Mouse (Mus musculus) c-Kit-positive CD71-positive TER-119-negative erythroid progenitor cells, embryonic 14.5 days (primary cell): ENCODE measurements around the gene Mapk8ip1.
"Not testable (repeated sequence)": the region's sequence is repeated elsewhere in the genome, so short reads cannot be mapped to it uniquely, and the experiment has no call there.

Source experiments
- DNase-seq: peaks from one replicate; pipeline ENCODE4 v3.0.0-alpha.2; 2013; ENCODE audit warnings: low read depth

Gene Mapk8ip1

DNA sequence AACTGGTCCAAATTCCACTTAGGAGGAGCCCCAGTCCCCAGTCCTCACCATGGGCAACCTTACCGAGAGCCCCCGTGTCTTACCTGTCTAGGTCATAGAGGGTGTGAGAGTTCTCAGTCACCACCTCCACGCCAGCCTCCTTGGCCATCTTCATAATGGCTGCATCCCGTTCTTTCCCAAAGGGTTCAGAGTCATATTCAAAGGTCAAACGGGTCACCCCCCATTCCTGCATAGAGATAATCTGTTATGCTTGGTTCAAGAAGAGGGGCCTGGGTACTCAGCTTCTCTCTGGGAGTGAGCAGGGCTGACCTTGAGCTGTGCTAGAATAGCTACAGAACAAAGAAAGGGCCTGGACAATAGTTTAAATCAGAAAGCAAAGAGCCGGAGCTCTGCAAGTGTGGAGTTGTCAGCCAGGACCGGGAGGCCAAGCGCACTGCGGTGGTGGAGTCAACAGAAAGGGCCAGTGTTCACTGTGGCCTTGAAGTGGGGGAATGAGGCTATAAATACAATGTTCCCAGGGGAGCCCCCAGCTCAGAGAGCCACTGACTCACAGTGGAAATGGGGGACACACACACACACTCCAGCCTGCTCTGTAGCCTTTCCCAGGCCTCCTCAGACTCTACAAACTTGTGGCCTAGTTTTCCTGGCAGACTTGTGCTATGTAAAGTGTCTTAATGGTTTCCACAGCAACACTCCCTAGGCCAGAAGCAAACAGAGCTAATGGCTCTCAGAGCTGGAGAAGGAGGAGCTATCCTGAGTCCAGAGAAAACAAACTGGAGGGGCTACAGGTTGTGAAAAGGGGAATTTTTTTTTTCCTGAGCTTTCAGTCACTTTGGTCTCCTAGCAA lies 23.6 kb upstream of the Mapk8ip1 start:
- DNase-seq, result no peak

GRCm38 (mm10) chr2:92423702-92424461 lies 22.8 kb upstream of the Mapk8ip1 start:
- DNase-seq, result no peak

DNA sequence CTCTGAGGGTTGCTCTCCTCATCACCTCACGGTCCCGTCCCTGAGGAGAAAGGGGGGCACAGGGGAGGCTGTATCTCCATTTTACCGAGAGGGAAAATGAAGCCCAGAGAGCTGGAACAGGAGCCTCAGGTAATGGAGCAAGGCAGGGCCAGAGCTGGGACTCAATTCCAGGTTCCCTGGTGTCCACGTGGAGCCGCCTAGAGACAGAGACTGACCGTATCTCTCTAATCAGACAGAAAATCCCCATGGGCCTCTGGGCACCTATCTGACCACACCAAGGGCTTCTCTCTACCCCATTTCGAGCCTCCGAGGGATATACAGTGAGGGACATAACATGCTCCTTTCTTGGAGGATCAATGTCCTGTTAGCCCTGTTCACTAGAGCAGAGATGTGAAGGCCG lies 22.1 kb upstream of the Mapk8ip1 start:
- DNase-seq, result no peak

GRCm38 (mm10) chr2:92422388-92423135 lies 21.5 kb upstream of the Mapk8ip1 start:
- no peak for DNase-seq

GRCm38 (mm10) chr2:92421723-92422387 lies 20.8 kb upstream of the Mapk8ip1 start:
- DNase-seq, result no peak

- no peak for DNase-seq
These were observed 10.6 kb upstream of the Mapk8ip1 start for GRCm38 (mm10) chr2:92411705-92412104.

DNA sequence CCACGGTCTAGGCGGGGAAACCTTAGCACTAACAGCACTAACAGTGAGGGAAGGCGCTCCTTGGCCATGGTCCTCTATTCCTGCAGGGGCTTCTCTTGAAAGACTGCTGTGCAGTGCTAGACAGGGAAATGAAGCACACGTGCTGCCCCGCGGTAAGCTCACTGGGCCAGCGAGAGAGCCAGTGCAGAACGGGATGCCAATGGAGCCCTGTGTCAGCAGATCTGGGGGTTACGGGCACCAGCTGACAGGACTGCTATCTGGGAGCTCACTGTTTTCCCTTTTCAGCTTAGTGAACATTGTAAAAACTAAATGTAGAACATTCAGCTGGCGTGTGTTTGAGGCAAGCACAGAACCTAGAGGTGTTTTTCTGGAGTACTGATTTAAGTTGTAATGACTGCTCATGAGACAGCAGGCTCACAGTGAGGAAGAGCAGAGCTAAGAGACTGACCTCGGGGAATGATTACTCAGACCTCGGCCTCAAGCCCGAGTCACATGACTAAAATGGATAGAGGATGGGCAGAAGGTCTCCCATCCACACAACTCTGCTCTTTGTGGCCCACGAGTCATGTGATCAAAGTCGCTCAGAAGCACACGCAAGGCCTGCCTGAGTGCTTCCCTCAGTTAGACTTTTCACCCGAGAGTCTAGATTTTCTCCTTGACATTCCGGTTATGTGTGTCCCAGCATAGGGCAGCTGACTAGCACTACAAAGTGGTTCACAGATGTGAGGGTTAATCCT lies 7.4 kb upstream of the Mapk8ip1 start:
- no peak for DNase-seq

DNA sequence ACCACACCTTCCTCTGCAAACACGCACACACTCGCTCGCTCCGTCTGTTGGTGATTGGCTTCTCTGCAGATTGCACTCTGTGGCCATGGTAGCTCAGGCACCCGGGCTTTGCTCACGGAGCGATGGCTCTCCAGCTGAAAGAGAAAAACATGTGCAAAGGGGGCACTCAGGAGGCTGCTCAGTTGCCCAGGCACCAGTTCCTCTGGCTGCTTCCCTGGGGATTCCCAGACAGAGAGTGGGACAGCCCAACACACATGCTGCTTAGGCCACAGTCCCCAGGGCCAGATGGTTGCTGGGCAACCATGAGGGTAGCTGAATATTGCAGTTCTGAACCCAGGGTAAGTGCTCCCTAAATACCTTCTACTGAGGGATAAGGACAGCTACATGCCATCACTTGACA lies 4.6 kb upstream of the Mapk8ip1 start:
- DNase-seq, result no peak

DNA sequence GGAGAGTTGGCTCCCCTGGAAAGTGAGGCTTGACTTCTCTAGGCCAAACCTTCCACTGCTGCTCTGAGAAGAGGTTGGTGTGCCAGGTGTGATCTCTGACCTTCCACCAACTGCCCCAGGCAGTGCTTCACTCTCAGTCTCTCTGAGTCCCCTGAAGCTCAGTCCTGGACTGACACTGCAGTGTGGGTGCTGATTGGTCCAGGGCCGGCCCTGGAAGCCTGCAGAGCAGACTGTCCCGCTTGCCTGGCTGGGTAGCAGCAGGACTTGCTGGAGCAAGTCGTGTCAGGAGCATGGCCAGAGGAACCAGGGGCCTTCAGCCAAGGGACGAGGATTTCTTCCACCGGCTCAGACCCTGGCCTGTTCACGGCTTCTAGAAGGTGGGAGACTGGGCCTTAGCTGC lies 3.7 kb upstream of the Mapk8ip1 start:
- no peak for DNase-seq

GRCm38 (mm10) chr2:92403776-92404319 lies 2.8 kb upstream of the Mapk8ip1 start:
- no peak for DNase-seq

- no peak for DNase-seq
These were observed 1.7 kb upstream of the Mapk8ip1 start for GRCm38 (mm10) chr2:92402591-92403326.

- no peak for DNase-seq
These were observed 381 bp downstream of the Mapk8ip1 start for GRCm38 (mm10) chr2:92400682-92401081.

GRCm38 (mm10) chr2:92399877-92400276 lies 1.2 kb downstream of the Mapk8ip1 start:
- DNase-seq, result not testable (repeated sequence)

DNA sequence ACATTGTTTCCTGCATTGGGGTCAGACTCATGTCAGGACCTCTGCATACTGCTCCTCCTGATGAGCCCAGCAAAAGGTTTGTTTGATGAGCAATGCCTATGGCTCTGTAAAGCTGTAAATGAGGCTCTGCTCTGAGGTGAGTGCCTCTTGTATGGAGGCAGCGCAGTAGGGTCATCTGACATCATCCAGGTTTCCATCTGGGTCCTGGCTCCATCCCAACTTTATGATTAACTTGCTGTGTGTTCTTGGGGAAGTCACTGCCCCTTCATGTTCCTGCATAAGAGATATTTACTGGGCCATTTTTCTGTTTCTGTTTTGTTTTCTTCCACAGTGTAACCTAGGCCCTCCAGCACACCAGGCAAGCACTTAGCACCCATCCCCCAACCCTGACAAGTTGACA lies 3.6 kb downstream of the Mapk8ip1 start:
- DNase-seq, result no peak

- no peak for DNase-seq
These were observed 5.5 kb downstream of the Mapk8ip1 start for GRCm38 (mm10) chr2:92395535-92395934.

DNA sequence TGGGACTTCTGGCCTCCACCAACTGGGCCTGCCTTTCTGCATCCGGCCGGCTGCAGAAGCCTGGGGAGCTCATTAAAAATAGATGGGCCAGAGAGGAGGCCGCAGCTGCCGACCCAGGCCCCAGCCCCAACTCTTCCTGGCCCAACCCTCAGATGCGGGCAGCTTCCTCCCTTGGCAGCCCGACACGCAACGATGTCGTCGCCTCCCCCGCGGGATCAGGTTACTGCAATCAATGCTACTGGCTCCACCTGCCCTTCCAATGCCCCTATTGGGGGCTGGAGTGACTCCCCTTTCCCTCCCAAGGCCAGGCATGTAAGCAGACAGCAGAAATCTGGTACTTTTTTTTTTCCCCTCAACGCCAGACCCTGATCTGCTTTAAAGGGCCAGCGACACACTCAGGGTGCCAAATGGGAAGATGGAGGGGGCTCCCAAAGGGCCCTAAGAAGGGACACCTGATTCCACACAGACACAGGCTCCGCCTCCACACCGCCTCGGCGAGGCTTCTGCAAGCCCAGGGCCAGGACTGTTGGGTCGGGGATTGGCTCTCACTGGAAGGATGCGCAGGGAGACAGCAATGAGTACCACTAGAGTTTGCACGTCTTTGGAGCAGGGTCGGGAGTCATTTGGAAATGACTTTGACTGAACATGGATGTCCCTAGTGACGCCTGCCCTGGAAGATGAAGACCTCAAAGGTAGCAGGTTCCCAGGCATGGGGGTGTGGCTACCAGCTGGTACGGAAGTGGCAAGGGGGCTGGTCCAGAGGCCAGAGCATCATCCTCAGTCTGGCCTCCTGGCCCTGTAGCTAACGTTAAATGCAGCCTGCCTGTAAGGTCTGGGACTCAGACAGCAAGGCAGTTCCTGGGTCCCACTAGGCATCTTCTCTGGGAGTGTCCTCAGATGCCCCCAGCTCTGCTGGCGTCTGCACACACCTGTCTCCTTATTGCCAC lies 8.5 kb downstream of the Mapk8ip1 start:
- no peak for DNase-seq

GRCm38 (mm10) chr2:92391703-92392317 lies 9.3 kb downstream of the Mapk8ip1 start:
- no peak for DNase-seq

GRCm38 (mm10) chr2:92391116-92391515 lies 9.9 kb downstream of the Mapk8ip1 start:
- no peak for DNase-seq
